Mouse (Mus musculus): Measurements from ENCODE around the gene Rnf180.

DNA sequence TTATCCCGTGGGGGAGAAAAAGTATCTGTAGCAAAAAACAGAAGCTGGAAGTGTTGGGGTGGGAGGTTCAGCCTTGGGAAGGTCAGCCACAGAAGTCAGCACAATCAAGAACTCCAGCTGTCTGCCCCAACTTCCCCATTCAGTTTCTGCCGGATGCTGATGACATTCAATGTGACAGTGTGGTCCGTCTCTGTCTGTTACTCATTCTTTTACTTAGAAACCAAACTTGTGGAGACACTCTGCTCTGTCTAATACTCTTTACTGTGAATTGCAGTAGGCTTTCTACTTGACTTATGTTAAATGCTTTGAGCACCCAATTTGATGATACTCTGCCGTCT, 5.4 kb upstream of the Rnf180 start:
- TF ChIP-seq TBP (IDR thresholded peaks at IDR 0.05; ENCODE audit: low read depth, low read length): peak; percentile 44; the same call in 1 of the 2 replicates
- TF ChIP-seq MAX (IDR thresholded peaks at IDR 0.05; ENCODE audit: low read length): no peak
- TF ChIP-seq GABPA (IDR thresholded peaks at IDR 0.05; ENCODE audit: low read depth, low read length): no peak
- TF ChIP-seq EP300 (IDR thresholded peaks at IDR 0.05; ENCODE audit: low read depth in 1 of 2, low read length in 2 of 2): peak; percentile 92 to 95
- no peak for TF ChIP-seq CTCF (IDR thresholded peaks at IDR 0.05 in 2 of 3, conservative IDR thresholded peaks at IDR 0.05 in 1 of 3; ENCODE audit: control insufficient read depth in 1 of 3, insufficient read depth in 1 of 3, low read depth in 2 of 3, low read length in 3 of 3, poor library complexity in 1 of 3, severe bottlenecking in 1 of 3)
- no peak for TF ChIP-seq MAFK (IDR thresholded peaks at IDR 0.05; ENCODE audit: borderline replicate concordance, low read depth, low read length)
- TF ChIP-seq BHLHE40 (IDR thresholded peaks at IDR 0.05; ENCODE audit: borderline replicate concordance, low read depth, low read length): no peak
- TF ChIP-seq POLR2AphosphoS2 (IDR thresholded peaks at IDR 0.05; ENCODE audit: low read length): no peak

Measured in MEL (cell line).